ENCODE assay signal across 21 mouse cellular contexts in genomic region chr13:53346391-53346790, GRCm38 (mm10). TPM values are rescaled to one million over a fixed set of nuclear protein-coding genes. Genes with fewer than 3 reads are reported as not detected.
DNase-seq lines count a peak whose midpoint lies in the region; TF ChIP-seq lines count a peak whose summit lies in the region.
"Had no signal": no experiment of that assay in that cellular context is flagged by ENCODE, and none has a peak within 500 bp of the region (broad histone marks: within the 10 kb centered on the region; RNA-seq: fewer than 3 reads in every experiment).

No protein-coding gene starts in this region.

- H3K9me3 ChIP-seq in ES-E14 (ENCODE audit: control insufficient read depth, insufficient read depth, low read depth, low read length) = no peaks in the 10 kb centered on the region
- H3K9me3 ChIP-seq: embryonic facial prominence, embryonic 13.5 days; embryonic facial prominence, embryonic 15.5 days; forebrain, embryonic 10.5 days; forebrain, embryonic 12.5 days; G1E had no signal

- DNase-seq in adrenal gland, adult 2 months = peak; percentile 65
- no peak for DNase-seq in adrenal gland, postnatal 4 days (ENCODE audit: low spot score in 2 of 2)
- DNase-seq in ES-E14 (ENCODE audit: low read depth, low spot score) (no peak), R1 (ENCODE audit: low read depth, low spot score) (peak; percentile 13)
- DNase-seq in adrenal gland, postnatal 36 days = peak; percentile 42 to 53
- DNase-seq in embryo, embryonic 10 days (ENCODE audit: low spot score) = no peak
- DNase-seq in cerebellum, postnatal 4 days (ENCODE audit: low spot score in 2 of 2) = no peak
- DNase-seq: cerebellum, adult 11 months; cerebellum, adult 18-20 months; cerebellum, adult 8-10 months; cerebellum, adult 9-11 months; cerebellum, postnatal 14 days; cerebellum, postnatal 36 days; embryo, embryonic 11 days; gastrocnemius, adult 2 months had no signal

- H3K4me1 ChIP-seq in ES-E14 (ENCODE audit: control insufficient read depth in 2 of 2, insufficient read depth in 2 of 2, low read length in 2 of 2, poor library complexity in 1 of 2) = no peaks in the 10 kb centered on the region
- H3K4me1 ChIP-seq: embryonic facial prominence, embryonic 13.5 days; embryonic facial prominence, embryonic 15.5 days; forebrain, embryonic 10.5 days; forebrain, embryonic 12.5 days had no signal

- H3K9ac ChIP-seq in ES-E14 (ENCODE audit: insufficient read depth, low read depth, low read length, poor library complexity, severe bottlenecking) = no peak overlapping the region
- H3K9ac ChIP-seq: embryonic facial prominence, embryonic 13.5 days; embryonic facial prominence, embryonic 15.5 days; forebrain, embryonic 12.5 days had no signal

- H3K4me3 ChIP-seq in ES-E14 (ENCODE audit: insufficient read depth in 1 of 2, low read depth in 1 of 2, low read length in 2 of 2, poor library complexity in 1 of 2, severe bottlenecking in 1 of 2) = no peak overlapping the region
- H3K4me3 ChIP-seq: embryonic facial prominence, embryonic 13.5 days; embryonic facial prominence, embryonic 15.5 days; erythroblast, embryonic 14.5 days; forebrain, embryonic 10.5 days; forebrain, embryonic 12.5 days; gastrocnemius, adult 2 months had no signal

- in situ Hi-C loops in ES-E14 (cut with MboI; ENCODE audit: low sequenced_read_pairs in 2 of 2, unreplicated experiment in 2 of 2) = no loop called here

- H3K36me3 ChIP-seq in ES-E14 (ENCODE audit: control insufficient read depth, insufficient read depth, low read length, poor library complexity, severe bottlenecking) = peaks cover 36% of the 10 kb centered on the region

- no peak overlapping the region for H3K27ac ChIP-seq in ES-E14 (ENCODE audit: insufficient read depth, low read depth, low read length, poor library complexity, severe bottlenecking)
- H3K27ac ChIP-seq: embryonic facial prominence, embryonic 13.5 days; embryonic facial prominence, embryonic 15.5 days; forebrain, embryonic 10.5 days; forebrain, embryonic 12.5 days; gastrocnemius, adult 2 months had no signal

TF ChIP-seq in ES-E14, 5 proteins besides CTCF, POLR2A, EP300 and RAD21:
- TF ChIP-seq MAFK (IDR thresholded peaks at IDR 0.05; ENCODE audit: insufficient read depth, low read depth, low read length) (0 out of 2 replicates have a peak, but pooled peaks have one; percentile 8), ZNF384 (IDR thresholded peaks at IDR 0.05; ENCODE audit: low read depth, low read length) (no peak), ZC3H11A (IDR thresholded peaks at IDR 0.05; ENCODE audit: borderline replicate concordance, low read depth, low read length) (no peak), CHD2 (IDR thresholded peaks at IDR 0.05; ENCODE audit: low read depth, low read length) (no peak), HCFC1 (IDR thresholded peaks at IDR 0.05; ENCODE audit: borderline replicate concordance, insufficient read depth, low read length) (no peak)

RNA-seq across cellular contexts. Expression of gene Sptlc1, which starts 30.8 kb away (rescaled TPM):
- 10 to 100 TPM; 62.4 to 65.5 TPM for total RNA-seq in adrenal gland, adult 2 months (2021)
- 20.1 and 24.3 TPM in 2 replicates for polyA plus RNA-seq in adrenal gland, adult 2 months (2012; rRNA removed)
- total RNA-seq in adrenal gland, postnatal 4 days (2021) = 10 to 100 TPM; 45.3 to 47.3 TPM
- 78.9 and 90.8 TPM in 2 replicates for total RNA-seq in ES-E14 (2012; rRNA removed)
- total RNA-seq in adrenal gland, postnatal 36 days (2021) = 10 to 100 TPM; 55.0 to 81.5 TPM

Comparison
In these comparisons a context has a peak if more than half of its experiments do, and no peak if none do; other contexts are left out.
1. DNase-seq: peak in adrenal gland, adult 2 months (single experiment), R1 (single experiment) and adrenal gland, postnatal 36 days (2 of 2); none in adrenal gland, postnatal 4 days (0 of 2), ES-E14 (single experiment), embryo, embryonic 10 days (single experiment) and cerebellum, postnatal 4 days (0 of 2).